Mouse (Mus musculus) bone marrow macrophage, adult 2 months (primary cell): ENCODE data around the gene Rtl6.

Source experiments
- CTCF ChIP-seq: IDR thresholded peaks from 2 replicates; pipeline ENCODE4 v1.5.1; 2012; ENCODE audit warnings: low read depth, mild to moderate bottlenecking, low read length, moderate library complexity
- POLR2A ChIP-seq: IDR thresholded peaks from 2 replicates; pipeline ENCODE4 v1.6.1; 2012; ENCODE audit warnings: mild to moderate bottlenecking, low read depth, low read length, borderline replicate concordance

GRCm38 (mm10) chr15:84588371-84588821 is 30.8 kb upstream of the Rtl6 start:
- TF ChIP-seq CTCF (no peak), POLR2A (no peak)
